Mouse (Mus musculus): ENCODE measurements around the gene Arpc5.
"Not testable (repeated sequence)": the region's sequence is repeated elsewhere in the genome, so short reads cannot be mapped to it uniquely, and the experiment has no call there.

Arpc5 gene

DNA sequence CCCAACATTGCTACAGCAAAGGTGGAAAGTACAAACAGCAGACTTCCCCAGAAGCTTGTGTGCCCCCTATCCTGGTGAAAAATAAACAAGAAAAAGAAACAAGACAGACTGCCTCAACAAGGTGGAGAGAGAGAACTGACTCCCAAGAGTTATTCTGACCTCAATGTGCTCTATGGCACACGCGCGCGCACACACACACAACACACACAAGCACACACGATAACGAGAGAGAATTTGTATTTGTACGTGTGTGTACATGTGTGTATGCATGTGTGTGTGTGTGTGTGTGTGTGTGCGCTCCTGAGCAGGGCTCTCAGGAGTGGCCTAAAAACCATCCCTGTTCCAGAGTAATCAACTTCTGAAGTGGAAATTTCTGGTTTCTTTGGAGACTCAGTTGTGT lies 18.3 kb downstream of the Arpc5 start:
- no peak for DNase-seq

DNA sequence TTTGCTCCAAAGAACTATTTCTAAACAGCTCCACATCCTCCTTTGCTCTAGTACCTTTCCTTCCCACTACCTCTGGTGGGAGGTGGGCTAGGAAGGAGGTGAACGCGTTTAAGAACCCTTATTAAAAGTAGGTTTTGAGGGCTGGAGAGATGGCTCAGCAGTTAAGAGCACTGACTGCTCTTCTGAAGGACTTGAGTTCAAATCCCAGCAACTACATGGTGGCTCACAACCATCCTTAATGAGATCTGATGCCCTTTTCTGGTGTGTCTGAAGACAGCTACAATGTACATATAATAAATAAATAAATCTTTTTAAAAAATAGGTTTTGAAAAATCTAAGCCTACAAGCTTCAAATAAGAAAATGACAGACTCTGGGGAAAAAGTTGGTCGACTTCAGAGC lies 19.1 kb downstream of the Arpc5 start:
- DNase-seq = not testable (repeated sequence)

DNA sequence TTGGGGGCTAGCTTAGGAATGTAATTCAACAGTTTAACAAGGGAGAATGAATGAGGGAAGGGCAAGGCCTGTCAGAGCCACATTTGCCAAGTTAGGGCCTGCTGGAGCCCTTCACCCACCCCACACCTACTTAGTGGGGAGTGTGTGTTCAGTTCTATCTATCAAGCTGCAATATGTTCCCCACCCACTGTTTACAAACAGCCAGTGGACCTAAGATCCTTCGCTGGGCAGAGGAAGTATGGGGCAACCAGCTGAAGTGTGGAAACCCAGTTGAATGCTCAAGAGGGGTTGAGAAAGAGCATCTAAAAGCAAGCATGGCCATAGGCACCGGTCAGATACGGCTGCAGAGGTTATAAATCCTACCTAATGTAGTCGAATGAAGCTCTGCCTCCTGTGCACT lies 20.6 kb downstream of the Arpc5 start:
- no peak for DNase-seq

DNA sequence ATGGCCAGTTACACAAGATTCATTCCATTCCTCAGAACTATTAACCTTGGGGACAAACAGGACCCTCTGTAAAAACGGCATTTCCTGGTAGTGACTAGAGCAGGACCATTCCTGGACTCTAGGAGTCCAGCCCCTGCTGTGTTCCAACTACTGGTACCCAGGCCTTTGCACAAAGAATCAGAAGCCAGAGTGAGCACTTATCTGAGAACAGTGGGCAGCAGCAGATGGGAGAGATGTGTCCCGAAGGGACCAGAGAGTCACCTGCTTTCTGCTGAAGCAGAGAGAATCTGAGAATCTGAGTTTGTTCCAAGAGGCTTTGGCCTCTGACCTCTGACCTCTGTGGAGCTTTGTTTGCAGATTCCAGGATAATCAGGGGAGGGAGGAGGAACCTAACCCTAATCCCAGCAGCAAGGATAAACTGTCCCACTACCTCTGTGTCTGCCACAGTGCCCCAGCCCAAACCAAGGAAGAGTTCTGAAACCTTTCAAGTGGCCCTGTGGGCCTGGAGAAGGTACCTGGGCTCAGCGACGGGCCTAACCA lies 21.8 kb downstream of the Arpc5 start:
- DNase-seq = no peak

DNA sequence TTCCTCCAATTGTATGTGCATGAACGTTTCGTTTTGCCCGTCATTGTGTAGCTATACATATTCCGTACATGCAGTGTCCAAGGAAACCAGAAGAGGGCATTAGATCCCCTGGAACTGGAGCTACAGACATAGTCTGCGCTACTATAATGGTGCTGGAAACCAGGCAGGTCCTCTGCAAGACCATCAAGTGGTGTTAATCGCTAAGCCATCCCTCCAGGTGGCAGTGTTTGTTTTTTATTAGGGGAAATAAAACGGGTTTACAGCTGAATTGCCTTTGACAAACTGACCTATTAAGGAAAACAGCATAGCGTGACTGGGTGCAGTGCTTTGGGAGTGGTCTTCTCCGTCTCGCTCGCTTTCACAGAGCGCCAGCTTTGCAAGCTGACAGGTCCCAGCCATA lies 23.9 kb downstream of the Arpc5 start:
- DNase-seq = no peak

DNA sequence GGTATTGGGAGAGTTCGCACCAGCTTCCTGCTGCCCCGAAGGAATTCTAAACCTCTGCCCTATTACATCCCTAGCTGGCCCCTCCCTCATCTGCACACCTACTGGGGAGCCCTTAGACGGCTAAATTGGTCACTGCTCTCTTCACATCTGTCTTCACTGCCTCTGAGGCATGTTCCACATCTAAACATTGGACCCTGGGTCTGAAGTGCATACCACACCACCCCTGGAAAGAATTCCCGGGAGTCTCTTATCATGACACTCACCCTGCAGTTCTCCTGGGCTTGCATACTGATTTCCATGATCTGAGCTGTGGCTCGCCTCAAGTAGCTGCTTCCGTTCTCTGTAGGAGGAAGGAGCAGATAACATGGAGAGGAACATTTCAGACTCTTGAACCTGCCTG lies 24.5 kb downstream of the Arpc5 start:
- DNase-seq = no peak

DNA sequence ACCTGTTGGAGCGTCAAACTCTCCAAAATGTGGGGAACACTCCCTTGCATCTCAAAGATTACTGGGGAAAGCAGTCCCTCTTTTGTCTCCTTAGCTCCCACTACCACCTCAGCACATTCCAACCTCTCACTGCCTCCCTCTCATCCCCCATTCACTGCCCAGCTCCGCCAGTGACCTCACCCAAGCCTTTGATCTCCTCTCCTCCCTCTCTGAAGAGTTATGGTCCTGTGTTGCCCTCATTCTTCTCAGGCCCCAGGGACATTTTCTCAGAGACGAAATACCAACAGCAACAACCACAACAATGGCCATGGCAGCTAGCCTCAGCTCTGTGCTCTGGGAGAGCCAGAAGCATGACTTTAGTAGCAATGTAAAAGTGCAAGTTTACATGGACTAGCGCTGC lies 24.9 kb downstream of the Arpc5 start:
- no peak for DNase-seq

DNA sequence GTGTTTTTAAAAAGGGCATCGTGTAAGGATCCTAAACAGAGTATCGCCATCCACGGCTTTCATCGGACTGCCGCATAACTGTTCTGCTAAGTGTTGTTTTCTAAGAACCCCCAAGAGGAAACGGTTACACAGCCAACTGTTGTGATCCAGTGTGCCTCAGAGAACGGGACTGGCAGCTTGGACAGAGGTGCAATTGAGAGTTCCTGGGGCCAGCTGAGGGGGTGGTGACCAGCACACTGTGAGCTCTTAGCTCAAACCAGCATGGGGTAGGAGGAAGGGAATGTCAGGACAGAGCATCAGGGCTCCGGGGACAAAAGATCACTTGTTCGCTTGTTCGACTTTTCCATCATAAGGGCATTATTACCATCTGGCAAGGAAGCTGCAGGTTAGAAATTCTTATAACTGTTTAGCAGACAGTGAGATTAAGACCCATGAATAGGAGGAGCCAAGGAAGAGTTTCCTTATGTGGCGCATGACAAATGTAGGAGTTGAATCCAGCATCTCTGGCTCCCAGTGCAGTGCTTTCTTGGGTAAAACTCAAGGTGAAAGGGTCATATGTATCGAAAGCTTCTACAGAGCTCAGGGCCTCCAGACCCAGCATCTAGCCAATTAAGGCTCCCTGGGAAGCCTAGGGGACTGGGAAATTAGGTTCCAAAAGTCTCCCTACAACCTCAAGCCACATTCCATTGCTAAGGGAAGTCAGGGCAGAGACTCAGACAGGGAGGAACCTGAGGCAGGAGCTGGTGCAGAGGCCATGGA lies 26.6 kb downstream of the Arpc5 start:
- no peak for DNase-seq

DNA sequence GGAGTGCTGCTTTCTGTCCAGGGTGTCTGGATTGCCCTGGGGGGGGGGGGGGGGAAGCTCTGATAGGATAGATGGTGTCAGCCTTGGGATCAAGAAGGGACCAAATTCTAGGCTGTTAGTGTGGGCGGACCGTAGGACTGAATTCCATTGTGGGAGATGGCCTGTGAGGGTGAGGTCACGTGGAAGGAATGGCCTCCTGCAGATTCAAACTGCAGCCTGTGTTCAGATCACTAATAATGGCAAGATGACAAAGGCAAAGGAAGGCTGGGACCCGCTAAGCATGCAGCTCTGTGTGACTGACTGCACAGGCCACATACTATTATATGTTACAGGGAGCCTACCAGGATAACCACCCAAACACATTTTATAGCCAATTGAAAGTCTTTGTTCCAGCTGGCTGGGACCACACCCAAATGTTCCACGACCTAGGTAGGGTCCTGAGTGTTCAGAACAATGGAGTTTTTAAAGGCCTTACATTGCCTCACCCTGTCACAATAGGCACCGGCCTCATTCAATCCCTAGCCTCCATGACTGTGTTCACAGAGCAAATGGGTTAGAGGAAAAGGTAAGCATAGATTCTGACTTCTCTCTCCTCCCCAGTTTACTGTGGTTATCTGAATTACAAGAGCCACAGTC lies 27.3 kb downstream of the Arpc5 start:
- DNase-seq = no peak

DNA sequence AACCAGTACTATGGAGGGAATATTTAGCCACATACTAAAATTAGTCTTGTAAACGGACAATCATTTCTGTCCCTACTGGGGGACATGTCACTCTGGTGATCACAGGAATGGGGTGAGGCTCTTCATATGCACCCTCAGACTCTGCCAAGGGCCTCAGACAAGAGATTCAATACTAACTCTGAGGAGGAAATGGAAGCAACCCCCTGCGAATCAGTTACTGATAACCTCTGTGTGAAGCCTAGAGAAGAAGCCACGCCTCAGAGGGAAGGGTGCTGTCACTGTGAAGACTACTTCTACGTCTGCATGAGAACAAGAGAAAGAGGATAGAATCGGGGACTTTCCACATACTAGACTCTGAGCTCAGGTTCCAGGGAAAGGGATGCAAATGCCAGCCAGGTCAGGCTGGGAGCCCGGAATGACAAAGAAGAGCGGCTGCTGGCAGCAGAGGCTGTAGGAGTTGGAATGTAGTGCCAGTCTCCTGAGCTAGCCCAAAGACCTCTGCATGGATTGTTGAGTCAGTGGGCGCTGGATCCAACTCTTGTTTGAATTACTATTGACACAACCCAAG lies 29.4 kb downstream of the Arpc5 start:
- no peak for DNase-seq

DNA sequence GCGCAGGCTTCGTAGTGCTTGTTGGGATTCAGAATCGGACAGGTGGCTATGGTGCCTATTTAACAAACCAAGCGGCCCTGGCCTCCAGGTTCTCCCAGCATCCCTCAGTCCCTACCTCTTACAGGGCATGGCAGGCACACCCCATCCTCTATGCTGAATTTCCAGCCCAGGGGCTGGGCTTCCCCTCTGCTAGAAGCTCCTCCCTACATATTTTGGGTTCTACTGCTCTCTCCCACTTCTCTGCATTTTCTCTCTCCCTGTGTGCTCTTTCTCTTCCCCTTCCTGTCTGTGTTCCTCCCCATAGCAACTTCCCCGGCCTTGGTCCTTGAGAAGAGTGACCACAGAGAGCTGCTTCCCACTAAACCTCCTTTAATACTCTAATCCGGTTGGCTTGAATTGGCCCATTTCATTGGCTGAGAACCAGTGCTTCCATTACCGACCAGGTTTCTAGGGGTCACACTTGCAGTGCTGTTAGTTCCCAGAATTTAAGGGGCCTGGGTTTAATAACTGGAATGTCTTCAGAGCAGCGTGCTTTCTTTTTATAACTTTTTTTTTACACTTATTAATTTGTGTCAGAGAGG lies 30.4 kb downstream of the Arpc5 start:
- DNase-seq = no peak

DNA sequence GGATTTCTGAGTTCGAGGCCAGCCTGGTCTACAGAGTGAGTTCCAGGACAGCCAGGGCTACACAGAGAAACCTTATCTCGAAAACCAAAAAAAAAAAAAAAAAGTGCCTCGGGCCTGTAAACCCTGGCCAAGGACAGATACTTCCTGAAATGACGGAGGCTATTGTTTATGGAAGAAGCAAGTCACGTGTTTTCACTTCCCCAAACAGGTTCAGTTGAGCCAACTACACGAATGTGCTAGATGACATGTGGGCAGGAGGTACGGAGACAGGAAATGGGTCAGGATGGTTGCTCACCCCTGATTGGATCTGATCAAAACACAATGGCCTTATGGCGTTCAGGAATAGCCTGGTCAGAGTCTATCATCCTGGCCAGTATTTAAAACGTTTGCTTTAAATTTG lies 31.8 kb downstream of the Arpc5 start:
- no peak for DNase-seq

DNA sequence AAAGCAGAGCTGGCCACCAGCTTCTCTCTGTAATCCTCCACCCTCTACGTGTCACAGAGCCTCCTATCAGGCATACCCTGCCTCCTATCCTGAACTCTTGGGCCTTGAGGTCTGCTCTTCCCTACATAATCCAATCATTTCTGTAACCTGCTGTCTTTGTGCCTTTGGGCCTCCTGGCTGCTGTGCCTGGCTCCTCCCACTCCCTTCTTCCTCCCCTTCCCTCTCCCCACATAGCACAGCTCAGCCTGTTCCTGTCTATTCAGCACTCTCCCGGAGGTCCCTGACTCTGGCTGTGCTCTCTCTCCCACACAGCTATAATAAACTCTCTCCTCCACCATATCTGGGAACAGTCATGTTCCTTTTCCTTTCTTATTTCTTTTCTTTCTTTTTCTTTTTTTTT lies 33.6 kb downstream of the Arpc5 start, which contains the start of gene Ncf2:
TSS of gene Ncf2 (plus strand) at position 298 of the 400 bp plus-strand sequence.
- DNase-seq = no peak

DNA sequence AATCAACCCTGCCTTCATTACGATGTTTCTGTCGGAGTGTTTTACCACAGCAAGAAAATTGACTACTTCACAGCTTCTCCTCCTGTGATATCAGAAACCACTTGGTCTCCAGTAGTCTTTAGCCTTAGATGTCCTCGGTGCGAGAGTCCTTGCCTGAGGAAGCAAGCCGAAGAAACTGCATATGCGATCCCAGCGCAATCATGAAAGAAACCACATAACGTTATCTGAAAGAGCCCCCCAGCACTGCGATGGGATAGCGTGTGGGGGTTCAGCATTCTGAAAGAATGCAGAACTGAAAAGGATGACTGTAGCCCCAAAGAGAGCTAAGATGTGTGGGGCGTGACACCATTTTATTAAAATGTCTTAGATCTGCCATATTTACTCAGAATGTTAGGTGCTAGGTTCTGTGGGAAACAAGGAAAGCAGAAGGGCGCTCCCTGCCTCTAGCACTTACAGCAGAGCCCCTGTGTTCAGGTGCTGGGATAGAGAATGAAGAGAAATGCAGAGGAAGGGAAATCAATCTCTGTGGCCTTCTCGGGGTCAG lies 34.4 kb downstream of the Arpc5 start:
- no peak for DNase-seq

DNA sequence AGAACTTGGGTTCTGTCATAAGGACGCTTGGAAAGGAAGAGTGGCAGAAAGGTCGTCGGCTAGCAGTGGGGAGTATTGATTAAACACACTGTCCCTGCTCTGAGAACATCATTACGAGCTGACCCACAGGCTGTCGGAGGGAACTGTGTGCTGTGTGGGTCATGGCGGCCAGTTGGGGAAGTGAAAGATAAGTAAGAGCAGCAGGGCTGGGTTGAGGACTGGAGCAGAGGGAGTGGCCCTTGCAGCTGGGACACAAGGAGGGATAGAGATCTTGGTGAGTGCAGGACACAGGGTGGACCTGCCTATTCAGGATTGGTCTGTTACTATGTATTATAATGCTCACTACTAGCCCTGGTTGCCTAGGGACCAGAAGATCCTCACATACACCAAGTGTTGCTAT lies 38.6 kb downstream of the Arpc5 start:
- no peak for DNase-seq

DNA sequence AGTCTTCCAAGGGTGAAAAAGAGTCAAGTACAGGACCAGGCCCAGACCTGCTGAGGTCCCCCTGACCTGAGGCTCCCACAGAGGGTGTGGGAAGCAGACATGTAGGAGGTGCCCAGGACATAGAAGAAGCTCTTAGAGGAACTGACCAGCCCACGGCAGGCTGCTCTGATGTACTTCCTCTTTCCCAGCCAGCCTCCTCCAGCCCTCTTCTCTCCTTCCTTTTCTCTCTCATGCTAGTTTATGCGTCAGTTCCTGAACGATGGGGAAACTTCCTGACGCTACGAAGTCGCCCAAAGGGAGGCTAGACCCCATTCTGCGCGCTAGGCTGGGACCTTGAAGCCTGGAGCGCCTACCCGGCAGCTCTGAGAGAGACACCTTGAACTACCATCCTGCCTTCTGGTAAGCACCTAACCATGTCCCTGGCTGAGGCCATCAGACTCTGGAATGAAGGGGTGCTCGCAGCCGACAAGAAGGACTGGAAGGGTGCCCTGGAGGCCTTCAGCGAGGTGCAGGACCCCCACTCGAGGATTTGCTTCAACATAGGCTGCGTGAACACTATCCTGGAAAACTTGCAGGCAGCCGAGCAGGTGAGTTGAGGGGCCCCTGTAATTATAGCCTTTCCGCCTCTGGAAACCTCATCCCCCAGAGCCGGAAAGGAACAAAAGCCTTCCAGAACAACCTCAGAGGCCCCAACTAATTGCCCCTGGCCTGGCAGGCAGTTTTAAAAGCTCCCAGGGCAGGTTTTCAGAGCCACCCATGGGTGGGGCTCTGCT lies 41.5 kb downstream of the Arpc5 start:
- DNase-seq = peak in 1 of 2 experiments; percentile 8

DNA sequence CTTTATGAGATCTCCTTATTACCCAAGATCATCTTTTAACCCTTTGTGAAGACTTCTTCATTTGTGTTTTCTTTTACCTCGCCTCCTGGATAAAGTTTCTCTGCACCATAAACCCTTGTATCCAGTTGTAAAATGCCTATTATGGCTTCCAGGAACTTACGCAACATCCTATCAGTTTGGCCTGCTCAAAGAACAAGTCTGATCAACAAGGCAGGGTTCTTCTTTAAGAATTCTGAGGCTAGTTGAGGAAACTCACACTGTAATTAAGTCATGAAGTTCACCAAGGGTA lies 42.0 kb downstream of the Arpc5 start:
- DNase-seq = no peak

DNA sequence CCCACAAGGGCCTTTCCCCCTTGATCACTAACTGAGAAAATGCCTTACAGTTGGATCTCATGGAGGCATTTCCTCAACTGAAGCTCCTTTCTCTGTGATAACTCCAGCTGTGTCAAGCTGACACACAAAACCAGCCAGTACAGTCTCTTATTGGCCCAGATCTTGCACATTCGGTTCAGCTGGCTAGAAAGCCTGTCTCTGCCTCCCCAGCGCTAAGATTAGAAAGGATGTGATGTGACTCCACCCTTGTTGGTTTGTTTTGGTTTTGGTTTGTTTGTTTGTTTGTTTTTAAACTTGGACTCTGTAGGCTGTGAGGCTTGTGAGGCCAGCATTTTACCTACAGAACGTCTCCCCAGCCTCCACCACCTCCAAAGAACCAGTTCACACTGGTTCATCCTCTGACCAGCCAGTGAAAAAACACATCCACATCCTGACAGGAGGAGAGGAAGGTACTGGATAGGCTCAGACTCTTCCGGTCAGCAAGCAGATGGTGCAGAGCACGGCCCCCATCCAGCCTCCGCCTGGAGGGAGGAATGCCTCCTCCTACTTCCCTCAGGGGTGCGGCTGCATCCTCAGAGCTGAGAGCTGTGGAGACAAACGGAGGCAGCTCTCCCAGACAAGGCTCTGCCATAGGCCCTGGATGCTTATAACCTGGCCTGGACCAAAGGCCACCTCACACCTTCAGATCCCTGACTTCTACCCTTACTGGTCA lies 43.4 kb downstream of the Arpc5 start:
- DNase-seq = no peak

DNA sequence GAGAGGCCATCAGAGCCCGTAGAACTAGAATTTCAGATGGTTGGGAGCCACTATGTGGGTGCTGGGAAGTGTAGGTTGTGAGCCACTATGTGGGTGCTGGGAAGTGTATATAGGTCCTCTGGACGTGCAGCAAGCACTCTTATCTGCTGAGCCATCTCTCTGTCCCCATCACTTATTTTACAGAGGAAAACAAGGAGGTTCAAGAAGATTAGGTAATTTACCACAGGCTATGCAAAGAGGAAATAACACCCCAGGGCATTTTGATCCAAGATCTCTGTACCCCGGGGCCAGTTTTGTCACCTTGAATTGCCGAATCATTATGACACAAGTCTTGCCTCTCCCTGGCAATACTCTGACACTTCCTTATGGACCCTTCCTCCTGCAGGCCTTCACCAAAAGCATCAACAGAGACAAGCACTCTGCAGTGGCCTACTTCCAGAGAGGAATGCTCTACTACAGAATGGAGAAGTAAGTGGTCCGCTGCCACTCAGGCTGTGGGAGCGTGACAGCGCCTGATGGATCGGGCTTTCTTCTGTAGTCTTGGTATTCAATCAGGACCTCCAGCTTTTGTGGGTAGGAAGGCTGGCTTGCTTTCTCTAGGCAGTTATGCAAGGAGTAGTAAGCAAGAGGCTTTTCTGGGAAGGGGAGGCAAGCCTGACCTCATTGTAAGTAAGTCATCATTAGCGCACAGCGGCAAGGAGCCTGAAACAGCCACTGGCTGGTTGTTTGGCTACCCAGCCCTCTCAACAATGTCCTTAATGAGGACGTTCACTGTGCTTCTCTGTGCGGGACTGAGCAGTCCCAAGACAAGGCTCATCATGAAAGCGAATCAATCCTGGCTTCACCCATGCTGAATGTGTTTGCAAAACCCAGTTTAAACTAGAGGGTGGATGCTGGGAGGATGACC lies 44.4 kb downstream of the Arpc5 start:
- DNase-seq = no peak

DNA sequence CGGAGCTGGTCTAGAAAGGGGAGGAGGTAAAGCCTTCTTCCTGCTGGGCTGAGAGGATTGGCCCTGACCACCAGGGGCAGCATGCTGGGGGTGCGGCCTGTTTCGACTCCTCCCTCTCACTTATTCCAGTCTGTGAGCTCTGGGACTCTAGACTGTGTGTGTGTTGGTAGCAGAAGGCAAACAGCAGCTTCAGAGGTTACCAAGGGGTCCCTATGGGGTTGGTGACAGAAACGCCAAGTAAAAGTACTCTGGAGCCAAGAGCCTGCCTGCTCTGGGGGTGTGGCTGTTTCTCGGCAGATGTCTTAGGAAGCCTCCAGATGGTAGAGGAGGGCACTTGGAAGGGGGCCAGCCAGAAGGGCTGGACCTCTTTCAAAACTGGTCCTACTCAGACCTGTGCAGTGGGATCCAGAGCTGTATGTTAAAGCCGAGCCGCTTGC lies 48.9 kb downstream of the Arpc5 start:
- no peak for DNase-seq
